Mouse (Mus musculus) adrenal gland, adult 2 months (tissue): Measurements from ENCODE around the gene Farp1. TPM values are rescaled to one million over a fixed set of nuclear protein-coding genes. Genes with fewer than 3 reads are reported as not detected.

Experiments
- DNase-seq: peaks from one replicate; pipeline ENCODE4 v3.0.0; 2021
- long read RNA-seq: library from polyadenylated mRNA; stranded (forward); transcript quantifications from one replicate; pipeline ENCODE4 v2.0.0, GENCODE M21; 2021
- polyA plus RNA-seq: library from polyadenylated mRNA; depleted of rRNA; stranded (reverse); fragments of >200 nt; gene quantifications from 2 replicates; pipeline ENCODE4 v1.2.3, GENCODE M21; 2012; rRNA removed
- total RNA-seq, 2 experiments: library from RNA; stranded (reverse); gene quantifications; 2 replicates each; pipeline ENCODE4 v1.2.3; 2021

Farp1 gene
- 10 to 100 TPM; 18.0 to 24.0 TPM for total RNA-seq
- 7.4 and 10.9 TPM in 2 replicates for polyA plus RNA-seq
- long read RNA-seq, full-length matches to known transcripts = 1 of 5 reads
- long read RNA-seq, partial matches to known transcripts = 1 of 5 reads
- long read RNA-seq, other reads (novel, unspliced or antisense) = 3 of 5 reads

DNA sequence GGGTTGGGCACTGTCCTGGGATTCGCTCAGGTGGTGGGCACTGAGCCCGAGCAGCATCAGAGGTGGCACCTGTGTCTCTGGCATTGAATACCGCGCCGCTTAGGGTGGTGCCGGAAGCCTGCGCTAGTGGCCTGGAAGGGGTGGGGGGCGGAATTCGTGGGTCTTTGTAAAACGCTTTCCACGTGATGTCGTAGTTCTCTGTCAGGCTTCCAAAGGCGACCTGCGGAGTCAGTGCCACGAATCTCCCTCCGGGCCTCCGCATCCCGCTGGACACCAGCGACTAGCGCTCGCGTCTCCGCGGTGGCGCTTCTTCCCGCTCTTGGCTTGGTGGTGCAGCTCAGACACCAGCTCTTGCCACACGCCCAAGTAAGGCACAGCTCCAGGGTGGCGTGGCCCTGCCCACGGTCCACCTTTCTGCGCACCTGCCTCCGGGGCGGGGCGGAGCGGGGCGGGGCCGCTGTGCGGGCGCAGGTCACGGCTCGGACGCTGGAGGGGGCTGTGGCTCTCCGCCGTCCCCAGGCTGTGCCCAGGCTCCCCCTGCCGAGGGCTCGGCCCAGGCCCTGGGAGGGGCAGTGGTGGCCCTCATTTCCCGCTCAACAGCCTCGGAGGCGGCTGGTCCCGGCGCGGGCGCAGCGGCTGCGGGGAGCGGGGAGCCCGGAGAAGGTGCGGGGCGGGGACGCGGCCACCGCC is at the start of gene Farp1:
Farp1 (plus strand) TSS at position 228 of the 690 bp plus-strand sequence.
- peak; percentile 92 for DNase-seq

- DNase-seq = no peak
These were observed 45.9 kb upstream of the Farp1 start for GRCm38 (mm10) chr14:120989126-120989525.

- no peak for DNase-seq
These were observed 37.3 kb upstream of the Farp1 start for GRCm38 (mm10) chr14:120997686-120998085.

GRCm38 (mm10) chr14:121000561-121001340 is 34.2 kb upstream of the Farp1 start:
- no peak for DNase-seq

GRCm38 (mm10) chr14:121005621-121006020 is 29.4 kb upstream of the Farp1 start:
- DNase-seq = no peak

- no peak for DNase-seq
These were observed 29.0 kb upstream of the Farp1 start for GRCm38 (mm10) chr14:121006021-121006420.

- DNase-seq = no peak
These were observed 19.8 kb upstream of the Farp1 start for GRCm38 (mm10) chr14:121015114-121015690.

DNA sequence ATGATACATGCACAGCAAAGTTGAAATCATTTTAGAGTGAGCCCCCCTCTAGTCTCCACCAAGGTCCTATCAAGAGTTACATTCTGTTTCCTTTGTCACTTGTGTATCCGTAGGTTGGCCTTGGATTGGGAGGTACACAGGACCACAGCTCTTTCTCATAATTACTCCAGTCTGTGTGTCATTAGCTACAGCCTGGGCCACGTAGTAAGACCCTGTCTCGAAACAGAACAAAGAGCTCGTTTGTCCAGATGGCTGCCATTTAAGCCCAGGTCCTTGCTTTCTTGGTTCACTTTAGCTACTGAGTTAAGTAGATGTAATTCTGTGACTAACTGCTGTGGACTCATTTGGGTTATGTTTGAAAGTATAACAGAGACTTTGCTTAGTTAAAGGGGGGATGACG is 12.6 kb upstream of the Farp1 start:
- DNase-seq = no peak

DNA sequence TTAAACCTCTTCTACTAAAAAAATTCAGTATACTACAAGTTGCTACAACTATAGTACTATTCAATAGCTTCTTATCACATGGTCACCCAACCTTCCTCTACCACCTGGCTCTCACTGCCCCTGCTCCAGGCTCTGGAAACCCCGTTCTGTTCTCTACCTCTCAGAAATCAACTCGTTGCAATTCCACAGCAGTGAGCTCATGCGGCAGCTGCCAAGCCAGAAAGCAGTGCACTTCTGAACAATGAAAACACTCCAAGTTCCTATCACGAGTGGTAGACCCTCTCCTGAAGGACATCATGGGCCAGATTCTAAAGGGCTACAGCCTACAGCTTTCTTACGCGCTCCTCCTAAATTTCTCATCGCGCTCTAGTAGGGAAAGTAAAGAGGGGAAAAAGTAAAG is 9.6 kb upstream of the Farp1 start:
- DNase-seq = no peak

DNA sequence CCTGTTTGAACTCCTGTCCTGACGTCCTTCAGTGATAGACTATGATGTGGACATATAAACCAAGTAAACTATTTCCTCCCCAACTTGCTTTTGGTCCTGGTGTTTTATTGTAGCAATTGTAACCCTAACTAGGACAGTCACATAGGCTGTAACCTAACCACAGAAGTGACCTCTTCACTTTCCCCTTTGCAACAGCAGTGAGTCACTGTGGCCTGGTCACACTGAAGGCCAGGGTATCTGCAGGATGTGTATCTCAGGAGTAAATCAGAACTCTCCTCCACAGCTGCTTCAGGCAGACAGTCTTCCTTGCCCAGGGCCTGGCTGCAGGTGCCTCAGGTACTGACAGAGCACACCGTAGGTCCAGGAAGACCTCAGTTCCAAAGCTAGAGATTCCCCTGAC is 3.6 kb upstream of the Farp1 start:
- peak; percentile 72 for DNase-seq

GRCm38 (mm10) chr14:121034525-121034924 is 475 bp upstream of the Farp1 start:
- peak; percentile 32 for DNase-seq

- peak; percentile 70 for DNase-seq
These were observed 868 bp downstream of the Farp1 start for GRCm38 (mm10) chr14:121035663-121036473.

DNA sequence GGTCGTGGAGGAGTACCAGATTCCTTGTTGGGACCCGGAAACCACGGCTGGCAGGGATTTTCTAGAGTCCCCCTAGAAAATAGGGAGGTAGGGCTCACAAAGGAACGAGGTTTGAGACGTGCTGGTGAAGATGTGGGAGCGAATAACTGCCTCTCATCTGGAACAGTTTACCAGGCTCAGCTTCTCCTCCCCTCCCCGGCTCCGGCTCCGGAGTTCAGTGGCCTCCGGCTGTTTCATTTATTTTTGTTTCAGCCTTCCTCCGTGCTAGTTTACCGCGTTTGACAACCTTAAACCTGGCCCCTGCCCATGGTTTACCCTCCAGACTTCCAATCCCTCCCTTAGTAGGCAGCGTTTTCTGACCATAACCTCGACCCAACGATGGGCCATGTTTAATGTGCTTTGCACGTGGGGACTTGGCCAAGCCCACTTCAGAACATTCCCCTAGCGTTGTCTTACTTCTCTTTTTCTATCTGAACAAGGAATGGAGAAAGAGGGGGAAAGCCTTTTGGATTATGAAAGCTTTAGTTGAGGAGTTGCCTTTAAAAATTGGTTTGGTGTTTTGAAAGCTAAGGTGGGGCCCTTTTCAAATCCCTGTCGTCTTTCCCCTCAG is 1.7 kb downstream of the Farp1 start:
- DNase-seq = peak; percentile 44

GRCm38 (mm10) chr14:121037276-121037675 is 2.3 kb downstream of the Farp1 start:
- DNase-seq = no peak

GRCm38 (mm10) chr14:121038676-121039075 is 3.7 kb downstream of the Farp1 start:
- no peak for DNase-seq

GRCm38 (mm10) chr14:121044145-121044544 is 9.1 kb downstream of the Farp1 start:
- no peak for DNase-seq

DNA sequence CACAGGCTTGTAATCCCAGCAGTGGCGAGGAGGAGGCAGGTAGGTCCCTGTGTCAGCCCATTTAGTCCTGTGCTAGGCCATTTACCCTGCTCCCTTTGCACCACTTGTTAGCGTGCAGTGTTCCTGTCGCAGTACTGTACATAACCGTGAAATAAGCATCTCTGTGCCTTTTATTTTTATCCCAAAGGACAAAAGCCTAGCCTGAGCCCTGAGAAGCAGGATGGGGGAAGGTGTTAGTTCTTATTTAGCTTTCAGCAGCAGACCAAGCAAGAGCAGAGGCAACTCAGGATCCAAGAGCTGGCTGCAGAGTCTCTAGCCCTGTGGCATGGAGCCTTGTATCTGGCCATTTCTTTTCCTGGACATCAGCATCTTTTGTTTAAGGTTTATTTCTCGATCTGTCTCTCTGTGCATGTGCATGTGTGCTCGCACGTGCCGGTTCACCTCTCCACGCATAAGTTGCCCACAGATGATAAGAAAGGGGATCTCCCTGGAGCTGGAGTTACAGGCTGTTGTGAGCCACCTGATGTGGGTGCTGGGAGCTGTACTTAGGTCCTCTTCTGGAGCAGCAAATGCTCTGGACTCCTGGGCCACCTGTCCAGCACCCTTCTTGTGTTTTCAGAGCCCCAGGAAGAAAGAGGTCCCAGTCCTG is 11.4 kb downstream of the Farp1 start:
- DNase-seq = no peak

DNA sequence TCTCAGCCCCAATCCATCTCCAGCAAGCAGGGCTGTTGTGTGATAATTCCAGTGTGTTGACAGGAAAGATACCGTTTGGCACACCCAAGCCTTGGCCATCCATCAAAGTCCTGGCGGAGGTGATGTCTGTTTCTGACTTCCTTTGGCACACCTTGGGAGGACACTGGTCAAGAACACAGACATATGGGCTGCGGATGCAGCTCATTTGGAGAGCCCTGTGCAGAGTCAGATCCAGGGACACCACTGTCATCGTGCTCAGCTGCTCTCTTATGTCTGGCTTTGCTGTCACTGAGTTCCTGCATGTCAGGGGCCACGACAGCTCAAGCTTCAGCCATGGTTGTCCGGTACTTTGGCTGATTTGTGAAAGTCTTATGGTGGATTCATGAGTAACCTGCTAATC is 12.8 kb downstream of the Farp1 start:
- no peak for DNase-seq

DNA sequence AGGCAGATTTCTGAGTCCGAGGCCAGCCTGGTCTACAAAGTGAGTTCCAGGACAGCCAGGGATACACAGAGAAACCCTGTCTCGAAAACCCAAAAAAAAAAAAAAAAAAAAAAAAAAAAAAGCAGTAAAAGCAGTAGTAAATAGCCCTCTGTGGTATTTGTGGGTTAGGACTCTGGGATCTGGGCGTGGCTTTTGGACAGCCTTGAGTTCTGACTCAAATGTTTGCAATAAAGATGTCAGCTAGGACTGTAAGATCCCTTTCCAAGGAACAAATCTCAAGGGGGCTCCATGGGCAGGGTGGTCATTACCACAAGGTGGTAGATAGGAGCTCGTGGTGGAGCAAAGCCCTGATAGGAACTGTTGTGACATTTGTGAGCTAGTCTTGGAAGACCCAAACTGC is 16.0 kb downstream of the Farp1 start:
- DNase-seq = peak; percentile 48

- DNase-seq = peak; percentile 68
These were observed 18.1 kb downstream of the Farp1 start for GRCm38 (mm10) chr14:121053020-121053518.

DNA sequence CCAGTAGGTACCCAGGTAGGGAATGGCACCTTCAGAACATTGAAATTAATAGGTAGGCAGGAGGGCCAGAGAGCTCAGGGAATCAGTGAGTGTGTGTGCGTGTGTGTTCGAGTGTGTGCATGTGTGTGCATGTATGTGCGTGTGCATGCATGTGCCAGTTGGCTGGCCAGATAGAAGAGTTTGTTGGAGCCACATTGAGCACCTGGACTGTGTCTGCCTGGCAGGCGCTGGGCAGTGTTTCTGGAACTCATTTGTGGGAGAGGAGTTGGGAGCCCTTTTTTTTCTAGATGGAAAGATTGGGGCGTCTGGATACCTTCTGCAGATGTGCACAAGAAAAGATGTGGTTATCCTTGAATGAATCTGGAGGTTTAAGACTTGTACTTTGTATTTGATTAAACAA is 19.1 kb downstream of the Farp1 start:
- no peak for DNase-seq
